Mouse (Mus musculus) forelimb bud, embryonic 11.5 days (tissue): ENCODE data around the gene Pigq.

Experiments used
- DNase-seq: peaks from one replicate; pipeline ENCODE4 v3.0.0-alpha.2; 2012; ENCODE audit warnings: low read depth, low spot score

Pigq gene

GRCm38 (mm10) chr17:25883268-25883667, 61.5 kb downstream of the Pigq start:
- no peak for DNase-seq

GRCm38 (mm10) chr17:25882306-25882705, 62.4 kb downstream of the Pigq start:
- DNase-seq = no peak

- no peak for DNase-seq
These were observed 63.0 kb downstream of the Pigq start for GRCm38 (mm10) chr17:25881691-25882090.

- DNase-seq = no peak
These were observed 63.7 kb downstream of the Pigq start for GRCm38 (mm10) chr17:25880913-25881641.

GRCm38 (mm10) chr17:25880196-25880910, 64.4 kb downstream of the Pigq start, which contains the start of gene Wfikkn1:
Wfikkn1 (minus strand) TSS chr17:25880858.
- DNase-seq = no peak

GRCm38 (mm10) chr17:25879750-25880149, 65.0 kb downstream of the Pigq start:
- no peak for DNase-seq

- DNase-seq = no peak
These were observed 65.5 kb downstream of the Pigq start for GRCm38 (mm10) chr17:25879261-25879660.

- no peak for DNase-seq
These were observed 66.0 kb downstream of the Pigq start for GRCm38 (mm10) chr17:25878611-25879180.

- no peak for DNase-seq
These were observed 66.8 kb downstream of the Pigq start for GRCm38 (mm10) chr17:25877741-25878610.

- no peak for DNase-seq
These were observed 67.7 kb downstream of the Pigq start for GRCm38 (mm10) chr17:25877025-25877424.
